Mouse (Mus musculus) intestine, embryonic 16.5 days (tissue): ENCODE measurements around the gene Pak1. TPM values are rescaled to one million over a fixed set of nuclear protein-coding genes. Genes with fewer than 3 reads are reported as not detected.
A peak's percentile ranks its signal among the peaks of the same experiment; 100 is the strongest.
"Not testable (repeated sequence)": the region's sequence is repeated elsewhere in the genome, so short reads cannot be mapped to it uniquely, and the experiment has no call there.

ENCODE experiments used
- ATAC-seq: fragments of 200-750 bp; cut with Nextera tagmentation; 2 replicates; pipeline ENCODE4 v1.8.0; 2017; ENCODE audit warnings: moderate TSS enrichment, moderate library complexity
- H3K27ac ChIP-seq: fragments of 300-500 bp; sonication (generic); 2 replicates; pipeline ENCODE4 v1.5.1; 2014; ENCODE audit warnings: mild to moderate bottlenecking, low read length
- H3K27me3 ChIP-seq: fragments of 300-500 bp; sonication (generic); replicated peaks from 2 replicates; pipeline ENCODE4 v1.6.1; 2014; ENCODE audit warnings: low read length, control low read depth, mixed read lengths; ENCODE audit not compliant: control insufficient read depth, insufficient read depth
- H3K36me3 ChIP-seq: fragments of 300-500 bp; sonication (generic); 2 replicates; pipeline ENCODE4 v1.6.1; 2014; ENCODE audit warnings: low read length, control low read depth; ENCODE audit not compliant: control insufficient read depth, insufficient read depth
- H3K4me1 ChIP-seq: fragments of 300-500 bp; sonication (generic); 2 replicates; pipeline ENCODE4 v1.6.1; 2014; ENCODE audit warnings: low read length, control low read depth, mixed read lengths; ENCODE audit not compliant: control insufficient read depth, insufficient read depth
- H3K4me2 ChIP-seq: fragments of 300-500 bp; sonication (generic); 2 replicates; pipeline ENCODE4 v1.6.1; 2014; ENCODE audit warnings: low read depth, low read length, control low read depth
- H3K4me3 ChIP-seq: fragments of 300-500 bp; sonication (generic); 2 replicates; pipeline ENCODE4 v1.5.1; 2014; ENCODE audit warnings: mild to moderate bottlenecking, low read length
- H3K9ac ChIP-seq: fragments of 300-500 bp; sonication (generic); 2 replicates; pipeline ENCODE4 v1.6.1; 2014; ENCODE audit warnings: low read depth, low read length
- H3K9me3 ChIP-seq: fragments of 300-500 bp; sonication (generic); 2 replicates; pipeline ENCODE4 v1.6.1; 2016; ENCODE audit warnings: low read length, control low read depth; ENCODE audit not compliant: control insufficient read depth
- WGBS: fragments of 180-500 bp; shearing (Covaris S2); extraction: QIAGEN DNeasy Blood & Tissue Kit; methylation state at CpG from one replicate; pipeline ENCODE4 v1.1.7; 2014; 5-methylcytosine and 5-hydroxymethylcytosine counted together
- polyA plus RNA-seq: library from polyadenylated mRNA; unstranded; fragments of >200 nt; fragmentation: Nextera tagmentation; extraction: Ambion mirVana; gene quantifications from 2 replicates; pipeline ENCODE4 v1.2.1, GENCODE M21; 2015

Gene Pak1
- polyA plus RNA-seq, 1 experiment from 2014 or later = 35.8 TPM

DNA sequence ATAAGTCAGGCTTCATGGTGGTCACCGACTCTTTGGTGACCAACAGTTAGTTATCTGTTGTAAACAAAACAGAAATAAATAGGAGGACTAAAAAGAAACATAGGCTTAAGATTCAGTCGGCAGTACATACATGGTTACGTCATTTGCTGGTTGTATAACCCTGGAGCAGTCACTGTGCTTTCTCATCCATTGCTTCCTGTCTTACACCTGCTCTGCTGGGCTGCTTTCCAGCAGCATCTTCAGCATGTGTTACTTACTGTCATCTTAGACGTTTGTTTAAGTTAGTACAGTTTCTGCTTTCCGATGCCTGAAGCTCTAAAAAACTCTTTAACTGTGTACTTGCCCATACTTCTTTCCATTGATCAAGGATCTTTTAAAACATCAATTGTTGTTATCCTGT, 53.0 kb downstream of the Pak1 start:
- H3K9me3 ChIP-seq = no peaks in the 10 kb centered on the region
- WGBS = 55% methylated on average over 5 of the region's 5 CpGs
- no peak for ATAC-seq

DNA sequence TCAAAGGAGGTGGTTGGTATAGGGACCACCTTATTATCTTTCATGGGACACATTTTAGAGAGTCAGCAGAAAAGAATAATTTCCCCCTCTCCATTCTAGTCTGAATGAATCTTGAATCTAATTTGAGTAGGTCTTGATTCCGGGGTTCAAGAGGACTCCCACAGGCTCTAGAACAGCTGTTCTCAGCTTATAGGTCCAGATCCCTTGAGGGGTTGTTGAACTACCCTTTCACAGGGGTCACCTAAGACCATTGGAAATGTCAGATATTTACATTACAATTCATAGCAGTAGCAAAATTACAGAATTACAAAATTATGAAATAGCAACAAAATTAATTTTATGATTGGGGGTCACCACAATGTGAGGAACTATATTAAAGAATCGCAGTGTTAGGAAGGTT, 54.0 kb downstream of the Pak1 start:
- Histone ChIP-seq H3K4me3 (peak overlapping the region; percentile 50), H3K36me3 (no peaks in the 10 kb centered on the region), H3K9me3 (no peaks in the 10 kb centered on the region), H3K27me3 (no peaks in the 10 kb centered on the region), H3K9ac (no peak overlapping the region), H3K4me1 (peaks cover 13% of the 10 kb centered on the region), H3K4me2 (peak overlapping the region; percentile 74), H3K27ac (no peak overlapping the region)
- 59% methylated on average over 2 of the region's 2 CpGs for WGBS
- no peak for ATAC-seq

More for the DNA sequence above, 53.0 kb downstream of the Pak1 start:
- H3K4me3 ChIP-seq = no peak overlapping the region
- H3K27me3 ChIP-seq = no peaks in the 10 kb centered on the region
- H3K27ac ChIP-seq = no peak overlapping the region
- H3K4me1 ChIP-seq = peaks cover 13% of the 10 kb centered on the region
- H3K36me3 ChIP-seq = no peaks in the 10 kb centered on the region
- H3K4me2 ChIP-seq = no peak overlapping the region
- no peak overlapping the region for H3K9ac ChIP-seq

DNA sequence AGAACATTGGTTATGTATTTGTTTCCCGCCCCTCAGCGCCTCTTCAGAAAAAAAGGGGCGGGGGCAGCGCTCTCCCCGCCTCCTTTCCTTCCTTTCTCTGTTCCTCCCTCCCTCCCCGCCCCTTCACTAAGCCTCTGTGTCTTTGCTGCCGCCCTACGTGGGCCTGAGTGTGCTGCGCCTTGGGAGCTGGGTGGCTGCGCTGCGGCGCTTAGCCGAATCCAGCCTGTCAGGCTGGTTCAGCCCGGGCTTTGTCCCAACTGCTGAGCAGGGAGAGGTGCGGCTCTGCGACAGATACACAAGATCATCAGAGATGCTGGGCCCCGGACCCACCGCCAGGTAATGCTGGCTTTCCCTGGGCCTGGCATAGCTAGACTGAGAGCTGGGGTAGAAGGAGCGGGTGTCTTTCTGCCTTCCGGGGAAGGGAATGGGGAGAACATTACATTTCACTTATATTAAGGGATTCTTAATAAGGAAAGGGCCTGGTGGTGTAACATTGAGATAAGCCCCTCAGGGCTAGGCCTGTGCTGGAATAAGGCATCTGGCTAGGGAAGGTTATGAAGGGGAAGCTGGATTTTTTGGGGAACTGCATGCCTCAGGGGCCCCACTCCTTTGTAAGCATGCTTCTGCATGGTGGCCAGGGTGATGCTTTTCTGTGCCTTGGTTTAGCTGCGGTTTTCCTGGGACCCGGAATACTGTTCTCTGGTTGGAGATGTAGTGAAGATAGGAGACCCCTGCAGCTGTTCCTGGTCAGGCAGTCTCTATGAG, 54.6 kb downstream of the Pak1 start:
- Histone ChIP-seq H3K4me3 (peak overlapping the region; percentile 50), H3K27me3 (no peaks in the 10 kb centered on the region), H3K9me3 (no peaks in the 10 kb centered on the region), H3K9ac (peak overlapping the region; percentile 72), H3K27ac (peak overlapping the region; percentile 57; the same call in 1 of the 2 replicates), H3K4me1 (peaks cover 13% of the 10 kb centered on the region), H3K4me2 (peak overlapping the region; percentile 74), H3K36me3 (no peaks in the 10 kb centered on the region)
- peak; percentile 93 for ATAC-seq
- 4% methylated on average over 22 of the region's 22 CpGs for WGBS

DNA sequence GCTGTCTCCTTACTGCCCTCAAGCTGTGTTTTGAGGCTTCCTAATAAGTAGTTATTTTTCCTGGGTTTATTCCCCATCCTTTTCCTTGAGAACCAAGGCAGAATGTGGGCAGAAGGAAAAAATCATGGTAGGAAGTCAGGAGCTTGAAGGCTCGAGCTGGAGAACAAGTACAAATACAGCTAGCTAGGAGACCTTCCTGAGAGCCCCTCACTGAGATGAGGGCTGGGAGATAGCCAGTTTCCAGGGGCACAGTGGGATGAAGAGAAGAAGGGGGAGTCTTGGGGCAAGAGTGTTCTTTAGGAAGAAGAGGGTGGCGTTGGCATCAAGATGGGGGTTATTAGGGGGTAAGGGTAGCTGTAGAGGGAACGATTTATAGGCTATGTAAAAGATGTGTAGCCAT, 56.1 kb downstream of the Pak1 start:
- no peak overlapping the region for H3K4me3 ChIP-seq
- no peaks in the 10 kb centered on the region for H3K36me3 ChIP-seq
- ATAC-seq = no peak
- H3K27me3 ChIP-seq = no peaks in the 10 kb centered on the region
- 78% methylated on average over 3 of the region's 3 CpGs for WGBS
- H3K4me1 ChIP-seq = peaks cover 13% of the 10 kb centered on the region
- no peak overlapping the region for H3K9ac ChIP-seq
- no peaks in the 10 kb centered on the region for H3K9me3 ChIP-seq
- no peak overlapping the region for H3K27ac ChIP-seq
- H3K4me2 ChIP-seq = no peak overlapping the region

DNA sequence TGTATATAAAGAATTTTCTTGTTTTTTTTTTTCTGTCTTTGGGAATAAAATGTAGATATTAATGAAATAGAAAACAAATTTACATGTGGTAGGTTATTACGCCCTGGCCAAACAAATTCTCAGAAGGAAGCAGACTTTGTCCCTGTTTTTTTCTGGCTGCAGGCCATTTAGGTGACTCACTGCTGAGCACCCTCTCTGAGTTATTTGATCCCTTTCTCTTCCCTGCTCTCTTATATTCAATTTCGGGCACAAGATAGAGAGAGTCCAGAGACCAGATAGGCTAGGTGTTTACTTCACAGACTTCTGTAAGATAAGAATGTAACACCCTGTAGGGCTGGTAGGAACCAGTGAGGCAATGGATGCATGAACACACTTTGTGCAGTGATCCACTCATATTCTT, 57.2 kb downstream of the Pak1 start:
- 57% methylated on average over 2 of the region's 2 CpGs for WGBS

DNA sequence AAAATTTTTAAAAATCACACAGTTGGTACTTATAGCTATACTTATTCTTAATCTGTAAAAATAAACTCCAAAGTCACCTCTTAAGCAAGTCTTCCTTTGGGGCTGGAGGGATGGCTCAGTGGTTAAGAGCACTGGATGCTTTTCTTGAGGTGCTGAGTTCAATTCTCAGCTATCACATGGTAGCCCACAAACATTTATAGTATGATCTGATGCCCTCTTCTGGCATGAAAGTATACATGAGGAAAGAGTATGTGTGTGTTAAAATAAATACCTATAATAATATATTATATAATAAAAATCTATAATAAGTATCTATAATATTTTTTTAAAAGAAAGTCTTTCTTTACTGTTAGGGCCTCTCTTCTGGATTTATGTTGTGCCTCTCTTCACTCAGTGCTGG, 58.2 kb downstream of the Pak1 start:
- H3K27me3 ChIP-seq = no peaks in the 10 kb centered on the region
- H3K4me1 ChIP-seq = peaks cover 13% of the 10 kb centered on the region
- no peaks in the 10 kb centered on the region for H3K36me3 ChIP-seq
- no peak for ATAC-seq
- H3K4me2 ChIP-seq = no peak overlapping the region
- H3K9me3 ChIP-seq = no peaks in the 10 kb centered on the region
- H3K27ac ChIP-seq = no peak overlapping the region
- H3K9ac ChIP-seq = no peak overlapping the region
- H3K4me3 ChIP-seq = no peak overlapping the region

More for the DNA sequence above, 57.2 kb downstream of the Pak1 start:
- Histone ChIP-seq H3K36me3 (no peaks in the 10 kb centered on the region), H3K4me3 (no peak overlapping the region), H3K9ac (no peak overlapping the region), H3K4me2 (no peak overlapping the region), H3K27ac (no peak overlapping the region), H3K9me3 (no peaks in the 10 kb centered on the region), H3K27me3 (no peaks in the 10 kb centered on the region), H3K4me1 (peaks cover 13% of the 10 kb centered on the region)
- ATAC-seq = peak; percentile 27; the same call in 1 of the 2 replicates

DNA sequence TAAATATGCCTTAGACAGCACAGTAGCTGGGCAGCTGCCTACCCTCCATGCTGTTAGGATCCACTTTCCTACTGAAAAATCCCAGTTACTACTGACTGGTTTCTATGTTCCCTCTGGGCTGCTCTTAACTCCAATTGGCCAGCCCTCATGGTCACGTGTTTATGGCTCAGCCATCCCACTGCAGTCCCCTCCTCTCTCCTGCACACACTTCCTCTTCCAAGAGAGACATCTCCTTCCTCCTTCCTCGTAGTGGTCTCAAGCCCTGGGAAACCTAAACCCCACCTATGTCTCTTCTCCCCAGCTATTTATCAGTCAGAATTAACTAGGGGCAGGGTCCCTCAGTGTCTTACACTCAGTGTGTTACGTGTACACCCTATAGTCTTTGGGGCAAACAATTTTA, 61.2 kb downstream of the Pak1 start:
- ATAC-seq, H3K4me2 ChIP-seq, H3K27me3 ChIP-seq, H3K4me3 ChIP-seq, H3K9me3 ChIP-seq, H3K36me3 ChIP-seq, H3K4me1 ChIP-seq, H3K9ac ChIP-seq, H3K27ac ChIP-seq: not testable (repeated sequence)
- WGBS = 77% methylated on average over 3 of the region's 3 CpGs

DNA sequence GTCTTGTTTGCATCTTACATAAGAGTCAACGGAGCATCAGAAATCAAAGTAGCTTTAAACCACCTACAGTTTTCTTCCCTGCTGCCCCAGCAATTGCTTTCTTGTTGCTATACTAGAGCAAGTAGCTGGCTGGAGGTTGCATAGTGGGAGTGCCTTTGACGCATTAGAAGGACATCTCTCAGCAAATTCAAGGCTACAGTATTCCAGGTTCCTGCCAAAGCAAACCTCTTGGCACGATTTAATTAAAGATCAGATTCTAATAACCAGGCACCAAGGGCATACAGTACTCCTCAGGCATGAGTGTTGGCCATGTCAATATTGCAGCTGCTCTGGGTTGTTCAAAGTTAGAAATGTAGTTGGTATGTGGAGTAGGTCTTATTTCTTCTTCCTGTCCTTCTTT, 62.0 kb downstream of the Pak1 start:
- no peak for ATAC-seq
- 84% methylated on average over 3 of the region's 3 CpGs for WGBS
- Histone ChIP-seq H3K27ac (no peak overlapping the region), H3K27me3 (no peaks in the 10 kb centered on the region), H3K4me3 (no peak overlapping the region), H3K9ac (no peak overlapping the region), H3K4me1 (0 out of 2 replicates have a peak, but pooled peaks cover 3% of the 10 kb centered on the region), H3K4me2 (no peak overlapping the region), H3K36me3 (no peaks in the 10 kb centered on the region), H3K9me3 (no peaks in the 10 kb centered on the region)

DNA sequence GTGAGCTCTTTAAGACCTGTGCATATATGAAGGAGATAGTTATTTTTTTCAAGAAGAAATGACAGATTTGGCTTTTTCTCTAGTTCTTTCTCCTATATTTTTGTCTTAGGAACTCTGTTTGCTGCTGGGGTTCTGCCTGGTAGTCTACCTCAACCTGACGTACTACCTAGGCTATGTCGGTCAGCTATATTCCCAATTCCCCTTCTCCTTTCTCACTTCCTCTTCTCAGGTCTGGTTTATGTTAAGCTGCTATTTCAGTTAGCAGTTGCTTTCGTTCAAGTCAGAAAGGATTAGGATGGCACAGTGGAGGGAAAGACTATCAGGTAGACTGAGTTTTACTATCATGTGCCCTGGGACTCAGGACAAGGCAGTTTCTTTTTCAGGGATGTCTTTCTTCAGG, 75.2 kb downstream of the Pak1 start:
- Histone ChIP-seq H3K36me3 (no peaks in the 10 kb centered on the region), H3K9me3 (no peaks in the 10 kb centered on the region), H3K9ac (no peak overlapping the region), H3K4me3 (no peak overlapping the region), H3K27ac (no peak overlapping the region), H3K4me2 (no peak overlapping the region), H3K4me1 (no peaks in the 10 kb centered on the region), H3K27me3 (no peaks in the 10 kb centered on the region)
- ATAC-seq = no peak
- WGBS = 62% methylated on average over 3 of the region's 3 CpGs

DNA sequence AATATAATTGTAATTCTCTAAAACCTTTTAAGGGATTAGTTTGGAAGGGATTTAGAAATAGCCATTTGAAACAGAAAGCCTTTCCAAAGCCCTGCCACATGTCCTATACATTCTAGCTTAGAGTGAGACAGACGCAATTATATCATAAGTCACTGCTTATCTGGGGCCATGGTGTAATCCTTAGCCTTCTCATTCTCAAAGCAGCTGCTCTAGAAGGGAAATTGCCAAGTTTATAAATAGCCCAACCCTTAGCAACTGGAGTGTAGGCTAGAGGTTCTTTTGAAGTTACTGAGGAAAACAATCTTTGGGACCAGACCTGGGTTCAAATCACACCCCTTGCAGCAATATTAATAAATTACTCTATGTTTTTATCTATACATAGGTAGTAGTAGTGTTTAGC, 76.2 kb downstream of the Pak1 start:
- Histone ChIP-seq H3K27me3 (no peaks in the 10 kb centered on the region), H3K9ac (no peak overlapping the region), H3K27ac (no peak overlapping the region), H3K4me2 (no peak overlapping the region), H3K9me3 (no peaks in the 10 kb centered on the region), H3K4me1 (no peaks in the 10 kb centered on the region), H3K36me3 (no peaks in the 10 kb centered on the region), H3K4me3 (no peak overlapping the region)
- WGBS = 33% methylated on average over 1 of the region's 1 CpGs
- ATAC-seq = no peak
